Mouse (Mus musculus) embryonic facial prominence, embryonic 15.5 days (tissue): ENCODE results near the gene Trim62. TPM values are rescaled to one million over a fixed set of nuclear protein-coding genes. Genes with fewer than 3 reads are reported as not detected.

Experiments
- polyA plus RNA-seq: library from polyadenylated mRNA; unstranded; fragments of >200 nt; fragmentation: Nextera tagmentation; extraction: Ambion mirVana; gene quantifications from 2 replicates; pipeline ENCODE4 v1.2.1, GENCODE M21; 2015

The Trim62 gene
- polyA plus RNA-seq, 1 experiment from 2014 or later, result 10.6 TPM

Other genes starting within 250 kb of the Trim62 start
- gene Phc2, start 228.9 kb upstream of the Trim62 start, polyA plus RNA-seq, result 61.5 and 62.2 TPM in 2 replicates
- 0.12 and 0.15 TPM in 2 replicates for gene A3galt2, start 128.2 kb upstream of the Trim62 start, polyA plus RNA-seq
- gene Zfp362, start 77.5 kb upstream of the Trim62 start, polyA plus RNA-seq, result 37.3 and 43.6 TPM in 2 replicates
- 29.4 and 32.1 TPM in 2 replicates for gene Azin2, start 78.9 kb downstream of the Trim62 start, polyA plus RNA-seq
- gene Ak2, start 108.4 kb downstream of the Trim62 start, polyA plus RNA-seq, result 196 and 203 TPM in 2 replicates
- gene Rnf19b, start 174.7 kb downstream of the Trim62 start, polyA plus RNA-seq, result 10.7 and 11.0 TPM in 2 replicates
- gene Tmem54, start 222.0 kb downstream of the Trim62 start, polyA plus RNA-seq, result 26.6 and 26.9 TPM in 2 replicates
- gene Hpca, start 238.5 kb downstream of the Trim62 start, polyA plus RNA-seq, result 1.8 and 2.2 TPM in 2 replicates